Mouse (Mus musculus): ENCODE measurements at regions not wholly inside any gene's neighbourhood (a gene's known extent, or its start where the extent isn't known, plus 50 kb on each side); places are given as distances from the start of the nearest gene placed in this dataset.

GRCm38 (mm10) chr2:74955281-74956128, 129.9 kb downstream of the Mtx2 start:
- Histone ChIP-seq H3K27ac (ENCODE audit: low read length) (no peak overlapping the region), H3K9me3 (ENCODE audit: control insufficient read depth, low read length) (no peaks in the 10 kb centered on the region), H3K4me2 (ENCODE audit: low read length) (no peak overlapping the region), H3K4me3 (replicated peaks; ENCODE audit: low read length) (no peak overlapping the region), H3K4me1 (replicated peaks; ENCODE audit: control insufficient read depth, insufficient read depth, low read length) (no peaks in the 10 kb centered on the region), H3K27me3 (replicated peaks; ENCODE audit: control insufficient read depth, insufficient read depth, low read length) (no peaks in the 10 kb centered on the region), H3K9ac (replicated peaks; ENCODE audit: low read depth, low read length) (no peak overlapping the region), H3K36me3 (ENCODE audit: control insufficient read depth, insufficient read depth) (no peaks in the 10 kb centered on the region)
- ATAC-seq, result no peak
- WGBS, result 89% methylated on average over 4 of the region's 4 CpGs

GRCm38 (mm10) chr2:74956129-74956450, 130.5 kb downstream of the Mtx2 start:
- H3K27ac ChIP-seq (ENCODE audit: low read length), result no peak overlapping the region
- no peaks in the 10 kb centered on the region for H3K27me3 ChIP-seq (replicated peaks; ENCODE audit: control insufficient read depth, insufficient read depth, low read length)
- ATAC-seq, result no peak
- no peaks in the 10 kb centered on the region for H3K36me3 ChIP-seq (ENCODE audit: control insufficient read depth, insufficient read depth)
- no peak overlapping the region for H3K4me2 ChIP-seq (ENCODE audit: low read length)
- no peak overlapping the region for H3K4me3 ChIP-seq (replicated peaks; ENCODE audit: low read length)
- no peaks in the 10 kb centered on the region for H3K4me1 ChIP-seq (replicated peaks; ENCODE audit: control insufficient read depth, insufficient read depth, low read length)
- no peaks in the 10 kb centered on the region for H3K9me3 ChIP-seq (ENCODE audit: control insufficient read depth, low read length)
- WGBS, result 98% methylated on average over 1 of the region's 1 CpGs
- H3K9ac ChIP-seq (replicated peaks; ENCODE audit: low read depth, low read length), result no peak overlapping the region

GRCm38 (mm10) chr2:74956556-74956955, 131.0 kb downstream of the Mtx2 start:
- H3K27me3 ChIP-seq (replicated peaks; ENCODE audit: control insufficient read depth, insufficient read depth, low read length), result no peaks in the 10 kb centered on the region
- H3K9ac ChIP-seq (replicated peaks; ENCODE audit: low read depth, low read length), result no peak overlapping the region
- WGBS, result 95% methylated on average over 2 of the region's 2 CpGs
- no peaks in the 10 kb centered on the region for H3K4me1 ChIP-seq (replicated peaks; ENCODE audit: control insufficient read depth, insufficient read depth, low read length)
- no peak overlapping the region for H3K4me3 ChIP-seq (replicated peaks; ENCODE audit: low read length)
- no peak overlapping the region for H3K27ac ChIP-seq (ENCODE audit: low read length)
- no peaks in the 10 kb centered on the region for H3K36me3 ChIP-seq (ENCODE audit: control insufficient read depth, insufficient read depth)
- H3K9me3 ChIP-seq (ENCODE audit: control insufficient read depth, low read length), result no peaks in the 10 kb centered on the region
- no peak overlapping the region for H3K4me2 ChIP-seq (ENCODE audit: low read length)
- ATAC-seq, result no peak

DNA sequence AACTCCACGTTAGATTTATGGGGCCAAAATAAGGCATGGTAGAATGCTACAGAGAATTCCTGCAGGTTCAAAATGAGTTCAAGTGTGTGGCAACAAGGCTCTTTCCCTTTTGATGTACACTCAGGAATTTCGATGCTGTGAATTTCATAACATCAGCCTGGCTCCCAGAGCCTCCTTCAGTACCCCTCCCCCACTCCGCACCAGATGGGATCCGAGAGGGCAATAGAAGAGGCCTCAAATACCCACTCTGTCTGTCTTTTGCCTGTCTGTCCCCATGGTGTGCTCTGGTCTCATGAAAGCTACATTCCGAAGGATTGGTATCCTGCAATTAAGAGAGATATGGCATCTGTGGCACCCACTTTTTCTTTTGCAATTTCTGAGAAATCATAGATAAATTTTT, 134.3 kb downstream of the Mtx2 start:
- no peak overlapping the region for H3K4me3 ChIP-seq (replicated peaks; ENCODE audit: low read length)
- no peak overlapping the region for H3K9ac ChIP-seq (replicated peaks; ENCODE audit: low read depth, low read length)
- H3K36me3 ChIP-seq (ENCODE audit: control insufficient read depth, insufficient read depth), result no peaks in the 10 kb centered on the region
- WGBS, result 84% methylated on average over 5 of the region's 5 CpGs
- no peaks in the 10 kb centered on the region for H3K9me3 ChIP-seq (ENCODE audit: control insufficient read depth, low read length)
- peaks cover under 1% of the 10 kb centered on the region; the same call in 1 of the 2 replicates for H3K4me1 ChIP-seq (replicated peaks; ENCODE audit: control insufficient read depth, insufficient read depth, low read length)
- no peak overlapping the region for H3K4me2 ChIP-seq (ENCODE audit: low read length)
- no peak for ATAC-seq
- 0 out of 2 replicates have a peak, but pooled peaks cover 2% of the 10 kb centered on the region for H3K27me3 ChIP-seq (replicated peaks; ENCODE audit: control insufficient read depth, insufficient read depth, low read length)
- H3K27ac ChIP-seq (ENCODE audit: low read length), result no peak overlapping the region

- peaks cover 4% of the 10 kb centered on the region; the same call in 1 of the 2 replicates for H3K4me1 ChIP-seq (replicated peaks; ENCODE audit: control insufficient read depth, insufficient read depth, low read length)
- 90% methylated on average over 6 of the region's 6 CpGs for WGBS
- no peak overlapping the region for H3K4me3 ChIP-seq (replicated peaks; ENCODE audit: low read length)
- no peak for ATAC-seq
- H3K27me3 ChIP-seq (replicated peaks; ENCODE audit: control insufficient read depth, insufficient read depth, low read length), result 0 out of 2 replicates have a peak, but pooled peaks cover 4% of the 10 kb centered on the region
- no peak overlapping the region for H3K27ac ChIP-seq (ENCODE audit: low read length)
- no peaks in the 10 kb centered on the region for H3K9me3 ChIP-seq (ENCODE audit: control insufficient read depth, low read length)
- H3K4me2 ChIP-seq (ENCODE audit: low read length), result no peak overlapping the region
- no peak overlapping the region for H3K9ac ChIP-seq (replicated peaks; ENCODE audit: low read depth, low read length)
- H3K36me3 ChIP-seq (ENCODE audit: control insufficient read depth, insufficient read depth), result no peaks in the 10 kb centered on the region
Observed at GRCm38 (mm10) chr2:74962416-74962815, 136.8 kb downstream of the Mtx2 start.

DNA sequence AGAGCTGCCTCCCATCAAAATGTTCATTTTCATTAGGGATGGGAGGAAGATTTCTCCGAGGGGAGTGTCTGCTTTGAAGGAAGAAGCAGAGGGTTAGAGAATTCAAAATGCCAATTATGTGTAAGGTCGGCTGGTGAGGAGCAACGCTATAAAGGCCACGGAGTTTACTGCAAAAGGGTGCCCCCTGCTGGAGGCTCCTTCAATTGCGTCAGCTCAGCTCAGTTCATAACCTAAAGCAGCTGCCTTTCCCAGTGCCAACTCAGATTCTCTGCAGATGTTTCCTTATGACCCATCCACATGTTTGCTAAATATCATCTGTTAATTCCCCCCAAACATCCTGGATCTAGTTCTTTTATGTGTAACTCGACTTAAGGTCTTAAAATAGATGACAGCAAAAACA, 138.8 kb downstream of the Mtx2 start:
- under 1% methylated on average over 6 of the region's 6 CpGs for WGBS
- ATAC-seq, result peak; percentile 75
- Histone ChIP-seq H3K27ac (ENCODE audit: low read length) (no peak overlapping the region), H3K9me3 (ENCODE audit: control insufficient read depth, low read length) (no peaks in the 10 kb centered on the region), H3K36me3 (ENCODE audit: control insufficient read depth, insufficient read depth) (no peaks in the 10 kb centered on the region), H3K27me3 (replicated peaks; ENCODE audit: control insufficient read depth, insufficient read depth, low read length) (0 out of 2 replicates have a peak, but pooled peaks cover 4% of the 10 kb centered on the region), H3K9ac (replicated peaks; ENCODE audit: low read depth, low read length) (no peak overlapping the region), H3K4me2 (ENCODE audit: low read length) (no peak overlapping the region), H3K4me1 (replicated peaks; ENCODE audit: control insufficient read depth, insufficient read depth, low read length) (peaks cover 4% of the 10 kb centered on the region; the same call in 1 of the 2 replicates), H3K4me3 (replicated peaks; ENCODE audit: low read length) (no peak overlapping the region)

GRCm38 (mm10) chr2:74964980-74965379, 139.4 kb downstream of the Mtx2 start:
- no peak overlapping the region for H3K9ac ChIP-seq (replicated peaks; ENCODE audit: low read depth, low read length)
- ATAC-seq, result no peak
- H3K4me2 ChIP-seq (ENCODE audit: low read length), result no peak overlapping the region
- peaks cover 4% of the 10 kb centered on the region; the same call in 1 of the 2 replicates for H3K4me1 ChIP-seq (replicated peaks; ENCODE audit: control insufficient read depth, insufficient read depth, low read length)
- no peak overlapping the region for H3K4me3 ChIP-seq (replicated peaks; ENCODE audit: low read length)
- no peaks in the 10 kb centered on the region for H3K36me3 ChIP-seq (ENCODE audit: control insufficient read depth, insufficient read depth)
- H3K27ac ChIP-seq (ENCODE audit: low read length), result no peak overlapping the region
- H3K27me3 ChIP-seq (replicated peaks; ENCODE audit: control insufficient read depth, insufficient read depth, low read length), result 0 out of 2 replicates have a peak, but pooled peaks cover 4% of the 10 kb centered on the region
- no peaks in the 10 kb centered on the region for H3K9me3 ChIP-seq (ENCODE audit: control insufficient read depth, low read length)
- 40% methylated on average over 3 of the region's 3 CpGs for WGBS

DNA sequence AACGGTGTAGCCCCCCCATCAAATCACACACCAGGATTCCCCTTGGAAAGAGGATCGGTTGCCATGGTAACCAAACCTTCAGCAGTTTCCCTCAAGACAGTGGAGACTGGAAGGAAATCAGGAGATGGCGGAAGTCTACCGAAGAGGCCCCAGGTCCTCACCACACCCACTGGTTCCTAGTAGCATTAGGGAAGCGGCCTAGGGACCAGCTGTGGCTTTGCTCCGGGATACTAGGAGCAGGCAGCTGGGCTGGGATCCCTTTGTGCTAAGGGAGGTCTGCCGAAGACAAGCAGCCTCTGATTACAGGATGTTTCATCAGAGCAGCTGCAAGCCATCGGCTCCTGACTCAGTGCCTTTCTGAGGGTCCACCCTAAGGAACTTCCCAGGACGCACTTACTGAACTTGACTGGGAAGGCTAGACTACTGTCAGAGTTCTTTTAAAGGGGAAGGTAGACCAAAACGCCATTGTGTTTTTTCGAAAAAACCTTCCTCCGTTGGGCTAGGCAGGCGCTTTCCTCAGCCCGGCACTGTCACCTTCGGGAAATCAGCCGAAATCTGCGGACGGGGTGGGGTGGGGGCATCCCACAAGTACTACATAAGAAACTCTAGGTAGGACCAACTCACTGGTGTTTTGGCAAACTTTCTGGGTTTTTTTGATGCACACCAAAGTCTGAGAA, 139.9 kb downstream of the Mtx2 start:
- Histone ChIP-seq H3K27ac (ENCODE audit: low read length) (no peak overlapping the region), H3K36me3 (ENCODE audit: control insufficient read depth, insufficient read depth) (no peaks in the 10 kb centered on the region), H3K9me3 (ENCODE audit: control insufficient read depth, low read length) (no peaks in the 10 kb centered on the region), H3K4me1 (replicated peaks; ENCODE audit: control insufficient read depth, insufficient read depth, low read length) (peaks cover 4% of the 10 kb centered on the region; the same call in 1 of the 2 replicates), H3K4me3 (replicated peaks; ENCODE audit: low read length) (no peak overlapping the region), H3K4me2 (ENCODE audit: low read length) (no peak overlapping the region), H3K9ac (replicated peaks; ENCODE audit: low read depth, low read length) (no peak overlapping the region), H3K27me3 (replicated peaks; ENCODE audit: control insufficient read depth, insufficient read depth, low read length) (0 out of 2 replicates have a peak, but pooled peaks cover 4% of the 10 kb centered on the region)
- ATAC-seq, result peak; percentile 61
- WGBS, result 32% methylated on average over 18 of the region's 18 CpGs

DNA sequence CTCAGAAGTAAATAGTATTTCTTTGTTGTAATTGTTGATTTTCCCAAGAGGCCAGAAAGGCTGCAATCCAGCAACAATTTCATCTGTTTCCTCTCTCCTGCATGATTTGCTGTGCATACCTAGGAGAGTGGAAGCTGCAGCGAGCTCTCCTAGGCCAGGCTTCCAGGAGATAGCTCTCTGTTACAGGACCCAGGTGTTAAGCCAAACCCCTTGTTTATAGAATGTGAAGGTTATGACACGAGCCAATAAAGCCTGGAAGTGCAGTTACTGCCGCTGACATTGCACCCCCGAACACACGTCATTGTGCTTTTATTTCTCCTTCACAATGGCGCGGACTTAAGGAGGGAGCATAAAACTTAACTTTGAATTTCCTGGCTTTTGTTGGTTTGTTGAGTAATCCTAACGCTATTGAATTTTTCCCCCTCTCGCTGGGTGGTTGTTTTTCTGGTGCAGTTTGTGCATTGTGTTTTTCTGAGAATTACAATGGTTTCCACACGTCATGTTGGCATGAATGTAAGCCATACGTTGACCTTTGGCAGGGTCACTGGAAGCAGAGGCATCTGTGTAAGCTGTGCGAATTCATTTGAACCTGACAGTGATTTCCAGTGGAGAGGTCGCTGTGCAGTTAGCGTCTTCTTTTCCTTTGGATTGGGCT, 145.1 kb downstream of the Mtx2 start:
- H3K27ac ChIP-seq (ENCODE audit: low read length), result no peak overlapping the region
- 0 out of 2 replicates have a peak, but pooled peaks cover 2% of the 10 kb centered on the region for H3K4me1 ChIP-seq (replicated peaks; ENCODE audit: control insufficient read depth, insufficient read depth, low read length)
- no peak overlapping the region for H3K4me2 ChIP-seq (ENCODE audit: low read length)
- ATAC-seq, result no peak
- no peak overlapping the region for H3K9ac ChIP-seq (replicated peaks; ENCODE audit: low read depth, low read length)
- no peak overlapping the region for H3K4me3 ChIP-seq (replicated peaks; ENCODE audit: low read length)
- H3K27me3 ChIP-seq (replicated peaks; ENCODE audit: control insufficient read depth, insufficient read depth, low read length), result 0 out of 2 replicates have a peak, but pooled peaks cover 2% of the 10 kb centered on the region
- 46% methylated on average over 14 of the region's 14 CpGs for WGBS
- no peaks in the 10 kb centered on the region for H3K9me3 ChIP-seq (ENCODE audit: control insufficient read depth, low read length)
- no peaks in the 10 kb centered on the region for H3K36me3 ChIP-seq (ENCODE audit: control insufficient read depth, insufficient read depth)
